Mouse (Mus musculus) testis, adult 2 months (tissue): ENCODE measurements around the gene Lipn.

Experiments used
- CTCF ChIP-seq: fragments of 200-500 bp; IDR thresholded peaks from 2 replicates; pipeline ENCODE4 v1.5.1; 2012; ENCODE audit warnings: low read depth, mild to moderate bottlenecking, inconsistent platforms, low read length, moderate library complexity; ENCODE audit not compliant: control insufficient read depth, insufficient read depth, insufficient replicate concordance
- POLR2A ChIP-seq: fragments of 200-500 bp; IDR thresholded peaks from 2 replicates; pipeline ENCODE4 v1.6.1; 2012; ENCODE audit warnings: low read depth, mild to moderate bottlenecking, inconsistent platforms, low read length, moderate library complexity; ENCODE audit not compliant: control insufficient read depth

- TF ChIP-seq CTCF (no peak), POLR2A (no peak)
Measured at GRCm38 (mm10) chr19:34100633-34101032, 33.5 kb downstream of the Lipn start, which contains the start of gene Lipm.
